Mouse (Mus musculus): Measurements from ENCODE around the gene Rapgef4. TPM values are rescaled to one million over a fixed set of nuclear protein-coding genes. Genes with fewer than 3 reads are reported as not detected.

Rapgef4 gene
- polyA plus RNA-seq, 1 experiment from 2014 or later: 4.8 TPM

DNA sequence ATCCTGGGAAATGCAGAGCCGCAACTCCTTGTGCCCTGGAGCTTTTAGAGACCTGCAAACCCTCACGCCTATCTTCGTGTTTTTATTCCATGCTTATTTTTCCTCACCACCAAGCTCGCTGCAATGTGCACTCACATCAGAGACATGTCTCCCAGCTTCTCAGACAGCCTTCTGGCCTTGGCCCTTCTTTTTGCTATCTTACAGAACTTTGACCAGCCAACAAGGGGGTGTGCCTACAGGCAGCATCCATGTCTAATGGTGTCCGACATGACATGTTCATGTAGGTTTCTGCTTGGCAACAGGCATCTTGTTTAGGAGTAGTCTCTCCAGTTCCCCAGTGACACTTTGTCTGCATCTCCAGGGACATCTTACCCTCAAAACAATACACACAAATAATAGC, 56.3 kb downstream of the Rapgef4 start:
- Histone ChIP-seq H3K36me3 (no peaks in the 10 kb centered on the region), H3K4me2 (replicated peaks) (no peak overlapping the region), H3K9me3 (no peaks in the 10 kb centered on the region), H3K27me3 (peaks cover 13% of the 10 kb centered on the region), H3K27ac (replicated peaks) (no peak overlapping the region), H3K9ac (replicated peaks) (no peak overlapping the region), H3K4me1 (peaks cover 12% of the 10 kb centered on the region), H3K4me3 (no peak overlapping the region)
- ATAC-seq (ENCODE audit: low FRiP score, low read depth): no peak
- 86% methylated on average over 5 of the region's 5 CpGs for WGBS

DNA sequence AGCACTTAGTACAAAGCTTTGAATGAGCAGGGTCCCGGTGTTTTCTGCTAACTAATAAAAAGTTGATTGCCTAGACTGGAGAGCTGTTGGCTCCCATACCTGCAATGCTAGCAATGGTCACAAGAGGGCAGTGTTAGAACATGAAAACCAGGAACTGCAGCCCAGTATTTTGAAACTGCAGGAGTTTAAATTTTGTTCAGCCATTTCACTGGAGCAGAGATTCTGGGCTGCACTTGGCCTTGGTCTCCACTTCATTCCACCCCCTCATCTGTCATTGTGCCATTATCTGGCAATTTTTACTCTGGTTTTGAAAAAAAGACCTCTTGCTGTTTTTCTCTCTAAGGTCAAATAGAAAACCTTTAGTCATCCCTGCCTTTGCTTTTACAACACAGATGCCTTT, 57.2 kb downstream of the Rapgef4 start:
- Histone ChIP-seq H3K4me3 (no peak overlapping the region), H3K9ac (replicated peaks) (no peak overlapping the region), H3K4me1 (peaks cover 12% of the 10 kb centered on the region), H3K4me2 (replicated peaks) (no peak overlapping the region), H3K27me3 (peaks cover 13% of the 10 kb centered on the region), H3K27ac (replicated peaks) (no peak overlapping the region), H3K9me3 (no peaks in the 10 kb centered on the region), H3K36me3 (no peaks in the 10 kb centered on the region)
- 34% methylated on average over 1 of the region's 1 CpGs for WGBS
- ATAC-seq (ENCODE audit: low FRiP score, low read depth): no peak

DNA sequence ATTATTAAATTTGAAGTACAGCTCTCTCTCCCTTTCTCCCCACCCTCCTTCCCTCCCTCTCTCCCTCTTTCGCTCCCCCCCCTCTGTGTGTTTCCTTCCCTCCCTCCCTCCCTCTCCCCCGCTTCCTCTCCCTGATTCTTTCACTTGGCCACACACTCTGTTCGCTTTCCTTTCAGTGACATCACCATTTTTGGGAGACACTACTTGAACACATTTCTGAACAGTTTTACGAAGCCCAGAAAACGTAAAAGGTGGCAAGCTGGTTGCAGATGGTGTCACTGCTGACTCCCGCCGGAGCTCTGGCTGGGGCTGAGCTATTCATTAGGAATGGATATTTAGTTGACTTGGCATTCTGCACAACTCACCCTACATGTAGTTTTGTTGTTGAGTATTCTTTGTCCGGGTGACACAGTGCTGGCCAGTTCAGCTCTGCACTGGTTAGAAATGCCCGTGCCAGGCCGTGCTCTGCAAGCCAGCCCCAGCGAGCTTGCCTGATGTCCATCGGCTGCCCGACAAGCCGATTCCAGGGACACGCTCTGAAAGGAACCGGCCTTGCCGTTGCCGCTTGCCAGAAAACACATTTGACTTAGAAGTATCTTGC, 57.7 kb downstream of the Rapgef4 start:
- Histone ChIP-seq H3K4me1 (peaks cover 12% of the 10 kb centered on the region), H3K27ac (replicated peaks) (no peak overlapping the region), H3K36me3 (no peaks in the 10 kb centered on the region), H3K4me3 (no peak overlapping the region), H3K9ac (replicated peaks) (no peak overlapping the region), H3K9me3 (no peaks in the 10 kb centered on the region), H3K4me2 (replicated peaks) (no peak overlapping the region), H3K27me3 (peaks cover 13% of the 10 kb centered on the region)
- no peak for ATAC-seq (ENCODE audit: low FRiP score, low read depth)
- 69% methylated on average over 18 of the region's 18 CpGs for WGBS

DNA sequence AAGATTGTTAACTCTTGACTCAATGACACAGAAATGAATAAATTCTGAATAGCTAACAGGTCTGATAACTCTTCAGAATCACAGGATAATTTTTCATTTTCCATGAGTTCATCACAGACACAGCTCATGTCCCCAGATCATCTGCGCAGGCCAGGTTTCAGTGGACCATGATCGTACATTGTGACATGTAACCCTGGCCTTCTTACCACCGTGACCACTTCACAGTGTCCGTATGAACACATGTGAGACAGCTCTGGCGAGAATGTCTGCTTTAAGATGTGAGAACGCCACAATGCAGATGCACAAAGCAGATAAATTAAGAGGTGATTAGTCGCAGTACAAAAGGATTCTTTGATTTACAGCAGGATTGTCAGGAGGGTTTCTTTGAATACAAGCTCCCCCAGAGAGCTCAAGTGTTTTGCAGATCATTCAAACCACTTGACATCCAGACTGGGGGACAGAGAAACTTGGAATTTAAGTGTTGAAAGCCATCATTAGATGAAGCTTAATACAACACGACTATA, 58.5 kb downstream of the Rapgef4 start:
- no peaks in the 10 kb centered on the region for H3K9me3 ChIP-seq
- ATAC-seq (ENCODE audit: low FRiP score, low read depth): no peak
- H3K4me2 ChIP-seq (replicated peaks): no peak overlapping the region
- peaks cover 13% of the 10 kb centered on the region for H3K27me3 ChIP-seq
- H3K4me3 ChIP-seq: no peak overlapping the region
- H3K4me1 ChIP-seq: peaks cover 12% of the 10 kb centered on the region
- H3K9ac ChIP-seq (replicated peaks): no peak overlapping the region
- no peaks in the 10 kb centered on the region for H3K36me3 ChIP-seq
- WGBS: 37% methylated on average over 8 of the region's 8 CpGs
- no peak overlapping the region for H3K27ac ChIP-seq (replicated peaks)

DNA sequence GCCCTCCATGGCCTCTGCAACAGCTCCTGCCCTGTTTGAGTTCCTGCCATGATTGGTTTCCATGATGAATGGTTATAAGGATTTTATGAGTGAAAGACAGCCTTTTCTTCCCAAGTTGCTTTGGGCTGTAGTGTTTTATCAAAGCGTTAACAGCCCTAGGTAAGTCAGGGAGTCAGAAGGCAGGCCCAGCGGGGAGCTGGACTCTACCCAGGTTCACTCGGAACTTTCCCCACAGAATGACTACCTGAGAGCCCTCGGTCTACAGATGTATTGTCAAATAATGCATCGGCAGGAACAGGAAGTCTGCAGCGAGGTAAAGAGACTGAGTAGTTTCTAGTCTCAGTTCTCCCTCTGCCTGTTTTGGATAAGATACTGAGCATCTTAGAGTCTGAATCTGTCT, 60.0 kb downstream of the Rapgef4 start:
- Histone ChIP-seq H3K27me3 (peaks cover 13% of the 10 kb centered on the region), H3K36me3 (no peaks in the 10 kb centered on the region), H3K27ac (replicated peaks) (no peak overlapping the region), H3K9ac (replicated peaks) (no peak overlapping the region), H3K4me2 (replicated peaks) (no peak overlapping the region), H3K4me3 (no peak overlapping the region), H3K4me1 (peaks cover 12% of the 10 kb centered on the region), H3K9me3 (no peaks in the 10 kb centered on the region)
- no peak for ATAC-seq (ENCODE audit: low FRiP score, low read depth)
- 91% methylated on average over 6 of the region's 6 CpGs for WGBS

DNA sequence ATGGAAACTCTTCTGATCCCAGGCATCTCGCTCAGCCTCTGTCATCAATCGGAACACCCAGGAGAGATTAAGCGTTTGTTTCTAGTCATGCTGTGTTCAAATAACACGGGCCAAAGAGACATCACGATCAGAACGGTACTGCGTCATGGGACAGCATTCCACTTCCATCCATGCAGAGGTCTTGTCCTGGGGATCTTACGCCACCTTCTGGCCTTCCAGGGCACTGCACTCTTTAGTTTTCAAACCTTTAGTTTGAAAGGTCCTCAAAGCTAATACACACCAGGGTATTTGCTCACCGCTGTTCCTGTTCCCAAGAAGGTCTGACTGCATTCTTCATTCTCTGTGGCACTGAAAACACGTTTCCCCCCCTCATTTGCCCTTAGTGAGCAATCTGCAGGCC, 61.1 kb downstream of the Rapgef4 start:
- no peak overlapping the region for H3K9ac ChIP-seq (replicated peaks)
- no peak overlapping the region for H3K4me3 ChIP-seq
- H3K9me3 ChIP-seq: no peaks in the 10 kb centered on the region
- no peak overlapping the region for H3K27ac ChIP-seq (replicated peaks)
- no peaks in the 10 kb centered on the region for H3K36me3 ChIP-seq
- H3K4me1 ChIP-seq: peaks cover 12% of the 10 kb centered on the region
- no peak overlapping the region for H3K4me2 ChIP-seq (replicated peaks)
- 85% methylated on average over 10 of the region's 10 CpGs for WGBS
- H3K27me3 ChIP-seq: peaks cover 8% of the 10 kb centered on the region
- ATAC-seq (ENCODE audit: low FRiP score, low read depth): no peak

DNA sequence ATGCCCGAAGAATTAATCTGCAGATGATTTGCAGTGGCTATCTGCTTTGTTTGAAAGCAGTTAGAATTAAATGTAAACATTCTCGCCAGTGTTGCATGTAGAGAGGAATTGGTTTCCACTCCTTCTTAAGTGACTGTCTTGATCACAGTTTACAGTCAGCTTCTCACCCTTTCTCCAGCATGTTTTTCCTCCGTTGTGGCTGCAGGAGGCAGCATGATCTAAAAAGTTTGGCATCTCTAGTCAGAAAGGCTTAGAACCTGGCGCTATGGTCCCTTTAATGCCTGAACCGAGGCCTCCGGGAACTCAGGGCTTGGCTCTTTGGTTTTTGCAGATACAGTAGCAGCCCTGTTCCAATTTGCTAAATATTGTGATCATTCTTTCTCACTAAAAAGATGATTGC, 63.2 kb downstream of the Rapgef4 start:
- Histone ChIP-seq H3K4me2 (replicated peaks) (no peak overlapping the region), H3K36me3 (no peaks in the 10 kb centered on the region), H3K4me1 (peaks cover 4% of the 10 kb centered on the region), H3K9me3 (no peaks in the 10 kb centered on the region), H3K27me3 (peaks cover 12% of the 10 kb centered on the region; the same call in 1 of the 2 replicates), H3K27ac (replicated peaks) (no peak overlapping the region), H3K9ac (replicated peaks) (no peak overlapping the region), H3K4me3 (no peak overlapping the region)
- no peak for ATAC-seq (ENCODE audit: low FRiP score, low read depth)
- 64% methylated on average over 6 of the region's 6 CpGs for WGBS

DNA sequence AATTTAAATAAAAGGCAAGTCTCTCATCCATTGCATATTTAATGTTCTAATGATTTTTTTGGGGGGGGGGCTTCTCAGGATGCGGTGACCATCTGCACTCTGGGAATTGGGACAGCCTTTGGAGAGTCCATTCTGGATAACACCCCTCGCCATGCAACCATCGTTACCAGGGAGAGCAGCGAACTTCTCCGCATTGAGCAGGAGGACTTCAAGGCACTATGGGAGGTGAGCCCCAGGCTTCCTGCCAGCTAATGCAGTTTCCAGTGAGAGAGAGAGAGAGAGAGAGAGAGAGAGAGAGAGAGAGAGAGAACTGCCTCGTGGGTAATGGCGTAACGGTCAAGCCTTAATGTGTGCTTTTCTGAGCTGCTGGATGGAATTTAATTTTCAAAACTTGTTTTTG, 64.0 kb downstream of the Rapgef4 start:
- H3K4me1 ChIP-seq: no peaks in the 10 kb centered on the region
- H3K36me3 ChIP-seq: no peaks in the 10 kb centered on the region
- no peak for ATAC-seq (ENCODE audit: low FRiP score, low read depth)
- no peak overlapping the region for H3K4me3 ChIP-seq
- peaks cover 12% of the 10 kb centered on the region; the same call in 1 of the 2 replicates for H3K27me3 ChIP-seq
- no peak overlapping the region for H3K9ac ChIP-seq (replicated peaks)
- no peak overlapping the region for H3K27ac ChIP-seq (replicated peaks)
- WGBS: 84% methylated on average over 8 of the region's 8 CpGs
- H3K4me2 ChIP-seq (replicated peaks): no peak overlapping the region
- no peaks in the 10 kb centered on the region for H3K9me3 ChIP-seq

DNA sequence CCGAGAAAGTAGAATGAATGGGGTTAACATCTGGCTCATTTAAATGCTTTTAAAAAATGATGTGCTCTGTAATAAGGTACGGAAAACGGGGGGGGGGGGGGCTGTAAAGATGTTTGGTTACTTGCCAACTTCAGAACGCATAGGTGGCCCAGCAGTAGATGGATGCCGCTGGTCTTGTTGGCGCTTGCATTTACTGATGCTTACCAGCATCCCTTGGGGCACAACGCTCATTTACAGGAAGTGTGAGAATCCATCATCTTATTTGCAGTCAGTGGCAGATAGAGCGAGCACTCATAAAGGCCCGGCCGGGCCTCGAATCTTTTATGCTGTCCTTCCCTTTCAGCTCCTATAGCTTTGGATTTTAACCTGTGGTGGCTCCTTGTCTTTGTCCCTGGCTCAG, 64.6 kb downstream of the Rapgef4 start:
- Histone ChIP-seq H3K4me3 (no peak overlapping the region), H3K27ac (replicated peaks) (no peak overlapping the region), H3K4me1 (peaks cover 6% of the 10 kb centered on the region; the same call in 1 of the 2 replicates), H3K9me3 (no peaks in the 10 kb centered on the region), H3K4me2 (replicated peaks) (no peak overlapping the region), H3K27me3 (peaks cover 8% of the 10 kb centered on the region; the same call in 1 of the 2 replicates), H3K9ac (replicated peaks) (no peak overlapping the region), H3K36me3 (no peaks in the 10 kb centered on the region)
- WGBS: 82% methylated on average over 11 of the region's 11 CpGs
- ATAC-seq (ENCODE audit: low FRiP score, low read depth): no peak

DNA sequence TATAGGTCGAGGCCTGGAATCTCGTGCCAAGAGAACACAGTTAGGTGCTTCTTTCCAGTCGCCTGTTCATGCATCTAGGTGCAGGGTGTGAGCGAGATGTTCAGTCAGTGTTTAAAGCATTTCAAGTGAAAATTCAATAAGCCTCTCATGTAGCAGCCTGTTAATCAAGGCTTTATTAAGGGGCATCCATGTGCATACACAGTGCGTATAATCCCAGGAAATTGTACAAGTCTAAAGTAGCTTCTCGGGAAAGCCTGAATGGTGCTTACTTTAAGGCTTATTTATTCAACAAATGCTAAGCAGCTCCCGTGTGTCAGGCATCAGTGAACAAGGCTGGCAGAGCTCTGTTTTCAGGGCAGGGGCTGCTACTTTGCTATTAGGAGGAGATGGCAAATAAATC, 69.4 kb downstream of the Rapgef4 start:
- Histone ChIP-seq H3K4me1 (peaks cover 6% of the 10 kb centered on the region; the same call in 1 of the 2 replicates), H3K4me3 (no peak overlapping the region), H3K9me3 (no peaks in the 10 kb centered on the region), H3K4me2 (replicated peaks) (no peak overlapping the region), H3K27ac (replicated peaks) (no peak overlapping the region), H3K9ac (replicated peaks) (no peak overlapping the region), H3K27me3 (peaks cover 5% of the 10 kb centered on the region; the same call in 1 of the 2 replicates), H3K36me3 (no peaks in the 10 kb centered on the region)
- ATAC-seq (ENCODE audit: low FRiP score, low read depth): no peak
- WGBS: 29% methylated on average over 7 of the region's 7 CpGs

DNA sequence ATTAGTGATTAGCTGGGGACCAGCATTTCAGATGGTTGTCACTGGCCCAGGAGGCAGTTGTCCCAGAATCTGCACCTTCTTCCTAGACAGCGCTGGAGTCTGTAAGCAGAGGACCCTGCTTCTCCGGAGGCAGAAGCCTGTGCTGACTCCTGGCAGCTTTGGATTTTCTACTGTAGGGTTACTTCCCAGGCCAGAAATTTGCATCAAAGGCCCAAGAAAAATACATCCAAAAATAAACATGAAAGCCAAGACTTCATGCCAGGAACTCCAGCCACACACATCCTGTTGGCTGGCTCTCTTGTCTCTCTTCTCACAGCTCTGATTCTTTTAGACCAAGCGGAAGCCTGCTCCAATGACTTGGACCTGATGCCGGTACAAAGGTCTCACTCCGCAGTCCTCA, 73.2 kb downstream of the Rapgef4 start:
- Histone ChIP-seq H3K4me3 (no peak overlapping the region), H3K4me1 (peaks cover 6% of the 10 kb centered on the region; the same call in 1 of the 2 replicates), H3K9ac (replicated peaks) (no peak overlapping the region), H3K27ac (replicated peaks) (no peak overlapping the region), H3K36me3 (no peaks in the 10 kb centered on the region), H3K4me2 (replicated peaks) (no peak overlapping the region), H3K9me3 (no peaks in the 10 kb centered on the region), H3K27me3 (no peaks in the 10 kb centered on the region)
- no peak for ATAC-seq (ENCODE audit: low FRiP score, low read depth)
- WGBS: 91% methylated on average over 5 of the region's 5 CpGs

DNA sequence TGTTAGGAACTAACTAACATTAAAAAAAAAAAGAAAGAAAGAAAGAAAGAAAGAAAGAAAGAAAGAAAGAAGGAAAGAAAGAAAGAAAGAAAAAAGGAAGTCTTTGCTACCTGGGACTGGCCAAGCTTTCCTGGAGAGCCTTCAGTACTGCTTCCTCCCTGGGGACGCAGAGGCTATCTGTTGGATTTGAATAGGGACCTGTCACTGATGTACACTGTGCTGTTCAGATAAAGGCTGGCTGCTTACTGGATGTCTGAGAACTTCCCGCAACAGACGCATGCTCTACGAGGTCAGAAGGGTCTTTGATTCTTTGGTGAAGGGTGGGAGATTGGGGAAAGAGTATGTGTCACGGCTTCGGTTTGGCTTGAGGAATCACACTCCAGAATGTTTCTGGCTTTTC, 73.7 kb downstream of the Rapgef4 start:
- Histone ChIP-seq H3K9me3 (no peaks in the 10 kb centered on the region), H3K9ac (replicated peaks) (no peak overlapping the region), H3K4me1 (peaks cover 6% of the 10 kb centered on the region; the same call in 1 of the 2 replicates), H3K27ac (replicated peaks) (no peak overlapping the region), H3K27me3 (no peaks in the 10 kb centered on the region), H3K4me2 (replicated peaks) (no peak overlapping the region), H3K36me3 (no peaks in the 10 kb centered on the region), H3K4me3 (no peak overlapping the region)
- WGBS: 87% methylated on average over 6 of the region's 6 CpGs
- ATAC-seq (ENCODE audit: low FRiP score, low read depth): no peak

DNA sequence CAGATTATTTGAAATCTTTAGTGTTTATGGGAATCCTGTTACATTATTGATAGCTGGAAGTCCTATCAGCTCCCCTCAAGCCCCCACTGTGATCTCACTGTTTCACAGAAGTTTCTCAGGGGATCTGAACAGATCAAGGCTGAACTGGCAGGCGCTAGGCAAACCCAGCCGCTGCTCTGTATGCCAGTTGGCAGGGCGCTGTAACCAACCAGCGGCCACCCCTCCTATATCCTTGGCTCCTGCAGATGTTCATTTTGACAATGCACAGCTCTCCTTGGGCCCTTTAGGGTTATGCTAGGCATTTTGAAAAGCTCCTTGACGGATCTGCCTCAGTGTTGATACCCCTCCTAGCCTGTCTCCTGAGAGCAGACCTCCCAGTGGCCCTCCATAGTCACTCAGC, 74.4 kb downstream of the Rapgef4 start:
- Histone ChIP-seq H3K36me3 (no peaks in the 10 kb centered on the region), H3K4me3 (no peak overlapping the region), H3K4me2 (replicated peaks) (no peak overlapping the region), H3K9me3 (no peaks in the 10 kb centered on the region), H3K4me1 (peaks cover 2% of the 10 kb centered on the region; the same call in 1 of the 2 replicates), H3K27me3 (no peaks in the 10 kb centered on the region), H3K9ac (replicated peaks) (no peak overlapping the region), H3K27ac (replicated peaks) (no peak overlapping the region)
- ATAC-seq (ENCODE audit: low FRiP score, low read depth): no peak
- WGBS: 76% methylated on average over 5 of the region's 5 CpGs

Data from midbrain, embryonic 12.5 days (tissue).